Mouse (Mus musculus) cerebellum, adult 2 months (tissue): Measurements from ENCODE around the gene Igsf10. TPM values are rescaled to one million over a fixed set of nuclear protein-coding genes. Genes with fewer than 3 reads are reported as not detected.

Experiments
- DNase-seq, 2 experiments: peaks; one replicate each; pipeline ENCODE4 v3.0.0; 2021
- H3K27ac ChIP-seq: fragments of 200-500 bp; 2 replicates; pipeline ENCODE4 v1.5.1; 2012; ENCODE audit warnings: low read length, control low read depth, inconsistent platforms; ENCODE audit not compliant: insufficient read depth
- H3K27me3 ChIP-seq: fragments of 200-500 bp; 2 replicates; pipeline ENCODE4 v1.6.1; 2012; ENCODE audit warnings: inconsistent platforms, mild to moderate bottlenecking, low read length, moderate library complexity; ENCODE audit not compliant: control insufficient read depth, insufficient read depth
- H3K4me1 ChIP-seq: fragments of 200-500 bp; 2 replicates; pipeline ENCODE4 v1.6.1; 2011; ENCODE audit warnings: low read length; ENCODE audit not compliant: control insufficient read depth, insufficient read depth
- H3K4me3 ChIP-seq: fragments of 200-500 bp; replicated peaks from 2 replicates; pipeline ENCODE3; 2011; ENCODE audit warnings: mild to moderate bottlenecking, low read depth, low read length, control low read depth; ENCODE audit not compliant: insufficient read depth
- CTCF ChIP-seq: fragments of 200-500 bp; IDR thresholded peaks from 2 replicates; pipeline ENCODE4 v1.5.1; 2011; ENCODE audit warnings: low read depth, mild to moderate bottlenecking, control low read depth, low read length, moderate library complexity, borderline replicate concordance; ENCODE audit not compliant: insufficient read depth
- POLR2A ChIP-seq: fragments of 200-500 bp; IDR thresholded peaks from 2 replicates; pipeline ENCODE4 v1.6.1; 2011; ENCODE audit warnings: low read length, control low read depth, borderline replicate concordance; ENCODE audit not compliant: insufficient read depth
- WGBS: fragments of 180-500 bp; shearing (Covaris S2); methylation state at CpG from one replicate; pipeline ENCODE4 v1.1.7; 2018; 5-methylcytosine and 5-hydroxymethylcytosine counted together
- polyA plus RNA-seq: library from polyadenylated mRNA; depleted of rRNA; stranded (reverse); fragments of >200 nt; gene quantifications from 2 replicates; pipeline ENCODE4 v1.2.3, GENCODE M21; 2012

Igsf10 gene
- polyA plus RNA-seq, 1 experiment = 2.4 TPM

- DNase-seq = no peak
- 96% methylated on average over 5 of the region's 5 CpGs for WGBS
- TF ChIP-seq POLR2A (no peak), CTCF (no peak)
These were observed 39.2 kb downstream of the Igsf10 start for GRCm38 (mm10) chr3:59304944-59305343.

GRCm38 (mm10) chr3:59297653-59298052, 46.5 kb downstream of the Igsf10 start:
- 86% methylated on average over 16 of the region's 16 CpGs for WGBS
- Histone ChIP-seq H3K27ac (no peak overlapping the region), H3K4me3 (no peak overlapping the region), H3K27me3 (no peaks in the 10 kb centered on the region), H3K4me1 (no peaks in the 10 kb centered on the region)
- TF ChIP-seq CTCF = no peak
- TF ChIP-seq POLR2A = no peak
- DNase-seq = no peak

More at GRCm38 (mm10) chr3:59304944-59305343, 39.2 kb downstream of the Igsf10 start:
- no peak overlapping the region for H3K27ac ChIP-seq
- no peak overlapping the region for H3K4me3 ChIP-seq
- no peaks in the 10 kb centered on the region for H3K4me1 ChIP-seq
- H3K27me3 ChIP-seq = no peaks in the 10 kb centered on the region

GRCm38 (mm10) chr3:59296563-59297130, 47.5 kb downstream of the Igsf10 start:
- 93% methylated on average over 5 of the region's 5 CpGs for WGBS
- TF ChIP-seq POLR2A (no peak), CTCF (no peak)
- Histone ChIP-seq H3K27ac (no peak overlapping the region), H3K27me3 (no peaks in the 10 kb centered on the region), H3K4me1 (no peaks in the 10 kb centered on the region), H3K4me3 (no peak overlapping the region)
- DNase-seq = no peak

GRCm38 (mm10) chr3:59295699-59296562, 48.3 kb downstream of the Igsf10 start:
- 93% methylated on average over 16 of the region's 16 CpGs for WGBS
- TF ChIP-seq CTCF = no peak
- no peak for TF ChIP-seq POLR2A
- DNase-seq = no peak
- no peaks in the 10 kb centered on the region for H3K4me1 ChIP-seq
- no peak overlapping the region for H3K27ac ChIP-seq
- no peaks in the 10 kb centered on the region for H3K27me3 ChIP-seq
- H3K4me3 ChIP-seq = no peak overlapping the region

- Histone ChIP-seq H3K27me3 (no peaks in the 10 kb centered on the region), H3K4me3 (no peak overlapping the region), H3K27ac (no peak overlapping the region), H3K4me1 (no peaks in the 10 kb centered on the region)
- 76% methylated on average over 5 of the region's 5 CpGs for WGBS
- TF ChIP-seq POLR2A = no peak
- TF ChIP-seq CTCF = no peak
- DNase-seq = no peak
These were observed 50.6 kb downstream of the Igsf10 start for GRCm38 (mm10) chr3:59293437-59294199.

GRCm38 (mm10) chr3:59290551-59290950, 53.6 kb downstream of the Igsf10 start:
- Histone ChIP-seq H3K4me3 (no peak overlapping the region), H3K27me3 (no peaks in the 10 kb centered on the region), H3K27ac (no peak overlapping the region), H3K4me1 (no peaks in the 10 kb centered on the region)
- WGBS = 79% methylated on average over 2 of the region's 2 CpGs
- TF ChIP-seq CTCF (no peak), POLR2A (no peak)
- no peak for DNase-seq

- no peaks in the 10 kb centered on the region for H3K27me3 ChIP-seq
- no peak overlapping the region for H3K27ac ChIP-seq
- no peaks in the 10 kb centered on the region for H3K4me1 ChIP-seq
- no peak overlapping the region for H3K4me3 ChIP-seq
- DNase-seq = no peak
- TF ChIP-seq CTCF (no peak), POLR2A (no peak)
These were observed 65.6 kb downstream of the Igsf10 start for GRCm38 (mm10) chr3:59278620-59279019.
